Comparison of ENCODE assay signal across 8 mouse cellular contexts in the genomic region with DNA sequence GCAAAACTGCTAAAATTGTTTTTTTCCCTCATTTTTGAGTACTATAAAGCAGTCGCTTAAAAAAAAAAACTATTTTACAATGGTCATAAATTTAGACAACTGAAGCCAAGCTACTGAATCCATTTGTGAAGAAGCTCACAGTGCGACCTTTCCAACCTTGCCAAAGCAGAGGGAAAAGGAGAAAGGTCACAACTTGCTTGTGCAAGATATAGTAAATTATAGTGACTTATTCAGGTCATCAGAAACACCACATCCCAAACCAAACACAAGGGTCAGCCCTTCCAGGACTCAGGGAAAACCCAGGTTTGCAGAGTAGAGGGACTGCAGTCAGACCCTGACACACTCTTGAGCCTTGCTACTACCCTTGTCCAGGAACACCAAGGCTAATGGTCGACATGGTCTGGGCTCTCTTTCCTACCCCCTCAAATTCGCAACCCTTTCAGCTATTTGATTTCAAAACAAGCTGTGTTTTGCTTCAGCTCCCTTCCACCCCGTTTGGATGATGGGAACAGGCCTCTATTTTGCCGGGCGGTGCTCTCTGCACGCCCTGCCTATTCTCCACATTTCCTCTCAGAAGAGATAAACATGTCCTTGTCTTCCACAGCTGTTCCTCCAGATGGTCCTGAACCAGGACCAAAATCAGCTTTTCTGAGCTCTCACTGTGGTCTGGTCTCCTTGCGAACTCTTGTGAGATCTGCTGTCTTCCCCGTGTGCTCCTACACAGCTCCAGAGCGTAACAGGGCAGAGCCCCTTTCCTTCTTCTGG.
DNase-seq lines count a peak whose midpoint lies in the region; ATAC-seq and TF ChIP-seq lines count a peak whose summit lies in the region.

No protein-coding gene starts in this region.

- no peak for TF ChIP-seq CTCF in forebrain, postnatal 0 days (IDR thresholded peaks at IDR 0.05; ENCODE audit: low read depth)
- no peak for TF ChIP-seq CTCF in thymus, adult 2 months (IDR thresholded peaks at IDR 0.05; ENCODE audit: borderline replicate concordance, control insufficient read depth, extremely low read depth, insufficient read depth, low read length, poor library complexity)

- no peak overlapping the region for H3K4me3 ChIP-seq in forebrain, postnatal 0 days (ENCODE audit: low read depth, low read length)
- no peak overlapping the region for H3K4me3 ChIP-seq in forebrain, embryonic 11.5 days (ENCODE audit: low read depth, low read length)
- H3K4me3 ChIP-seq in lung, embryonic 16.5 days (ENCODE audit: low read length) = no peak overlapping the region
- no peak overlapping the region for H3K4me3 ChIP-seq in thymus, adult 2 months (ENCODE audit: control insufficient read depth, insufficient read depth, low read length)
- no peak overlapping the region for H3K4me3 ChIP-seq in hindbrain, embryonic 14.5 days (replicated peaks; ENCODE audit: low read length)

- no peaks in the 10 kb centered on the region for H3K9me3 ChIP-seq in forebrain, postnatal 0 days (ENCODE audit: low read length)
- H3K9me3 ChIP-seq in forebrain, embryonic 11.5 days (ENCODE audit: control insufficient read depth, low read length) = no peaks in the 10 kb centered on the region
- no peaks in the 10 kb centered on the region for H3K9me3 ChIP-seq in lung, embryonic 16.5 days (ENCODE audit: control insufficient read depth, low read length)
- H3K9me3 ChIP-seq in hindbrain, embryonic 14.5 days (ENCODE audit: control insufficient read depth, low read length) = no peaks in the 10 kb centered on the region

- H3K4me2 ChIP-seq in forebrain, postnatal 0 days (ENCODE audit: low read depth) = no peak overlapping the region
- no peak overlapping the region for H3K4me2 ChIP-seq in forebrain, embryonic 11.5 days (ENCODE audit: low read depth, low read length, severe bottlenecking)
- no peak overlapping the region for H3K4me2 ChIP-seq in lung, embryonic 16.5 days (ENCODE audit: low read depth, low read length)
- no peak overlapping the region for H3K4me2 ChIP-seq in hindbrain, embryonic 14.5 days (replicated peaks)

- H3K4me1 ChIP-seq in forebrain, postnatal 0 days (ENCODE audit: insufficient read depth) = peaks cover 5% of the 10 kb centered on the region; the same call in 1 of the 2 replicates
- no peaks in the 10 kb centered on the region; the same call in 1 of the 2 replicates for H3K4me1 ChIP-seq in forebrain, embryonic 11.5 days (replicated peaks; ENCODE audit: control insufficient read depth, insufficient read depth, low read length)
- H3K4me1 ChIP-seq in lung, embryonic 16.5 days (replicated peaks; ENCODE audit: control insufficient read depth, insufficient read depth, low read length) = peaks cover 6% of the 10 kb centered on the region; the same call in 1 of the 2 replicates
- no peaks in the 10 kb centered on the region for H3K4me1 ChIP-seq in thymus, adult 2 months (replicated peaks; ENCODE audit: control insufficient read depth, insufficient read depth, low read length)
- H3K4me1 ChIP-seq in hindbrain, embryonic 14.5 days (replicated peaks; ENCODE audit: control insufficient read depth, insufficient read depth, low read length) = 0 out of 2 replicates have a peak, but pooled peaks cover 5% of the 10 kb centered on the region

- no peak overlapping the region for H3K27ac ChIP-seq in forebrain, postnatal 0 days (ENCODE audit: low read depth, low read length)
- H3K27ac ChIP-seq in forebrain, embryonic 11.5 days (ENCODE audit: low read depth, low read length) = no peak overlapping the region
- 0 out of 2 replicates have a peak overlapping the region, but pooled peaks have one; percentile 3 for H3K27ac ChIP-seq in lung, embryonic 16.5 days (ENCODE audit: low read length)
- H3K27ac ChIP-seq in thymus, adult 2 months (ENCODE audit: control insufficient read depth, insufficient read depth, low read length) = no peak overlapping the region
- no peak overlapping the region for H3K27ac ChIP-seq in hindbrain, embryonic 14.5 days

- peak; percentile 64 for ATAC-seq in forebrain, postnatal 0 days
- no peak for ATAC-seq in forebrain, embryonic 11.5 days (replicated peaks; ENCODE audit: low FRiP score)
- ATAC-seq in lung, embryonic 16.5 days (ENCODE audit: low read depth) = peak; percentile 26
- no peak for ATAC-seq in granulocyte monocyte progenitor cell, adult 5-6 weeks (replicated peaks; ENCODE audit: poor library complexity, severe bottlenecking)
- no peak for ATAC-seq in hindbrain, embryonic 14.5 days (ENCODE audit: low FRiP score)

- DNase-seq in forebrain, postnatal 0 days = peak; percentile 57
- no peak for DNase-seq in forebrain, embryonic 11.5 days (ENCODE audit: low spot score)
- peak; percentile 61 for DNase-seq in heart, adult 8-10 months (ENCODE audit: low spot score)
- peak; percentile 59 for DNase-seq in kidney, postnatal 10 days
- no peak for DNase-seq in thymus, adult 2 months
- DNase-seq in hindbrain, embryonic 14.5 days (ENCODE audit: low spot score) = no peak

- no peaks in the 10 kb centered on the region for H3K27me3 ChIP-seq in forebrain, postnatal 0 days (ENCODE audit: insufficient read depth, low read length)
- no peaks in the 10 kb centered on the region for H3K27me3 ChIP-seq in forebrain, embryonic 11.5 days (ENCODE audit: control insufficient read depth, insufficient read depth, low read length)
- H3K27me3 ChIP-seq in lung, embryonic 16.5 days (ENCODE audit: control insufficient read depth, insufficient read depth, low read depth, low read length) = no peaks in the 10 kb centered on the region
- H3K27me3 ChIP-seq in thymus, adult 2 months (ENCODE audit: control insufficient read depth, insufficient read depth, low read length) = no peaks in the 10 kb centered on the region
- H3K27me3 ChIP-seq in hindbrain, embryonic 14.5 days (ENCODE audit: control insufficient read depth, insufficient read depth, low read length) = no peaks in the 10 kb centered on the region

- no peak for TF ChIP-seq POLR2A in thymus, adult 2 months (IDR thresholded peaks at IDR 0.05; ENCODE audit: control insufficient read depth, extremely low read depth, insufficient read depth, low read length, poor library complexity)

- no peaks in the 10 kb centered on the region for H3K36me3 ChIP-seq in forebrain, postnatal 0 days (ENCODE audit: insufficient read depth)
- no peaks in the 10 kb centered on the region for H3K36me3 ChIP-seq in forebrain, embryonic 11.5 days (ENCODE audit: control insufficient read depth, insufficient read depth, low read length)
- H3K36me3 ChIP-seq in lung, embryonic 16.5 days (ENCODE audit: control insufficient read depth, insufficient read depth, low read length) = no peaks in the 10 kb centered on the region
- H3K36me3 ChIP-seq in thymus, adult 2 months (ENCODE audit: control insufficient read depth, insufficient read depth, low read length) = no peaks in the 10 kb centered on the region
- no peaks in the 10 kb centered on the region for H3K36me3 ChIP-seq in hindbrain, embryonic 14.5 days (replicated peaks; ENCODE audit: control insufficient read depth, insufficient read depth)

- H3K9ac ChIP-seq in forebrain, postnatal 0 days = no peak overlapping the region
- H3K9ac ChIP-seq in forebrain, embryonic 11.5 days (ENCODE audit: low read length) = no peak overlapping the region
- no peak overlapping the region for H3K9ac ChIP-seq in lung, embryonic 16.5 days (ENCODE audit: low read length)
- H3K9ac ChIP-seq in hindbrain, embryonic 14.5 days = no peak overlapping the region

- WGBS in forebrain, postnatal 0 days = 62% methylated on average over 11 of the region's 11 CpGs
- WGBS in forebrain, embryonic 11.5 days = 84% methylated on average over 11 of the region's 11 CpGs
- 59% methylated on average over 11 of the region's 11 CpGs for WGBS in lung, embryonic 16.5 days
- 87% methylated on average over 11 of the region's 11 CpGs for WGBS in thymus, adult 2 months
- WGBS in hindbrain, embryonic 14.5 days = 82% methylated on average over 11 of the region's 11 CpGs

Comparison
In these comparisons a context has a peak if more than half of its experiments do, and no peak if none do; other contexts are left out.
1. ATAC-seq: peak in forebrain, postnatal 0 days (single experiment) and lung, embryonic 16.5 days (single experiment); none in forebrain, embryonic 11.5 days (single experiment), granulocyte monocyte progenitor cell, adult 5-6 weeks (single experiment) and hindbrain, embryonic 14.5 days (single experiment).
2. DNase-seq: peak in forebrain, postnatal 0 days (single experiment), heart, adult 8-10 months (single experiment) and kidney, postnatal 10 days (single experiment); none in forebrain, embryonic 11.5 days (single experiment), thymus, adult 2 months (single experiment) and hindbrain, embryonic 14.5 days (single experiment).